Mouse (Mus musculus) spleen, adult 2 months (tissue): ENCODE measurements around the gene Ptprt.

Experiments
- CTCF ChIP-seq: fragments of 200-500 bp; IDR thresholded peaks from 2 replicates; pipeline ENCODE4 v1.5.1; 2011; ENCODE audit warnings: mild to moderate bottlenecking, inconsistent platforms; ENCODE audit not compliant: insufficient read depth, insufficient read length, insufficient replicate concordance; ENCODE audit errors: extremely low read depth
- POLR2A ChIP-seq: fragments of 200-500 bp; IDR thresholded peaks from 2 replicates; pipeline ENCODE4 v1.6.1; 2011; ENCODE audit warnings: low read depth, low read length, inconsistent platforms

DNA sequence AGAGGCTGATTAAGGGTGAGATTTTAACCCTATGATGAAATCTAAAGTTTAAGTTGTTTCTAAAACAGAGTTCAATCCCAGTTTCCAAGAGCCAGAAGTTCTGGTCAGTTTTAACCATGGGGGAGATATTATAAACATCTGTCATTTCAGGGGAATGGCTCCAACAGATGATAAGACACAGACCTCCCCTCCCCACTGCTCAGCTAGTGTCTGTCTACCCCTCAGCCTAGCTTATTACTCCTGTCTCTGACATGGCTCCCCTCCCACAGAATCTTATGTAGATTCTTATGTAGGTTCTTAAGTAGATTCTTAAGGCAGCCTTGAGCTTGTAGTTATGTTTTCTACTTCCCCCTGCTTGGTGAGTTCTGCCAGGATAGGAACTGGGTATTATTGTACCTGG, 1180.5 kb downstream of the Ptprt start:
- TF ChIP-seq CTCF (no peak), POLR2A (no peak)
